Mouse (Mus musculus) cerebellum, postnatal 14 days (tissue): ENCODE data around the gene Osbpl3.

ENCODE experiments used
- DNase-seq, 2 experiments: peaks; one replicate each; pipeline ENCODE4 v3.0.0; 2021; ENCODE audit warnings: mixed read lengths in 2 of 2

Gene Osbpl3

GRCm38 (mm10) chr6:50400234-50400633 is 55.8 kb downstream of the Osbpl3 start:
- no peak for DNase-seq

GRCm38 (mm10) chr6:50399427-50400195 is 56.4 kb downstream of the Osbpl3 start:
- DNase-seq = no peak

GRCm38 (mm10) chr6:50398324-50398723 is 57.7 kb downstream of the Osbpl3 start:
- DNase-seq = no peak

- DNase-seq = no peak
These were observed 58.9 kb downstream of the Osbpl3 start for GRCm38 (mm10) chr6:50397116-50397515.

- peak; percentile 55 to 67 for DNase-seq
These were observed 60.2 kb downstream of the Osbpl3 start for GRCm38 (mm10) chr6:50395641-50396312.

GRCm38 (mm10) chr6:50394432-50394831 is 61.6 kb downstream of the Osbpl3 start:
- no peak for DNase-seq

GRCm38 (mm10) chr6:50393960-50394359 is 62.0 kb downstream of the Osbpl3 start:
- DNase-seq = no peak

- DNase-seq = no peak
These were observed 64.0 kb downstream of the Osbpl3 start for GRCm38 (mm10) chr6:50391951-50392350.

GRCm38 (mm10) chr6:50390313-50390712 is 65.7 kb downstream of the Osbpl3 start:
- DNase-seq = no peak

- DNase-seq = no peak
These were observed 68.4 kb downstream of the Osbpl3 start for GRCm38 (mm10) chr6:50387629-50388028.

- DNase-seq = no peak
These were observed 69.5 kb downstream of the Osbpl3 start for GRCm38 (mm10) chr6:50386497-50386896.

GRCm38 (mm10) chr6:50385451-50386013 is 70.5 kb downstream of the Osbpl3 start:
- DNase-seq = no peak

GRCm38 (mm10) chr6:50382711-50383110 is 73.3 kb downstream of the Osbpl3 start:
- no peak for DNase-seq

- no peak for DNase-seq
These were observed 73.8 kb downstream of the Osbpl3 start for GRCm38 (mm10) chr6:50382196-50382595.

GRCm38 (mm10) chr6:50381504-50382091 is 74.4 kb downstream of the Osbpl3 start:
- no peak for DNase-seq

- DNase-seq = no peak
These were observed 76.3 kb downstream of the Osbpl3 start for GRCm38 (mm10) chr6:50379740-50380139.

- DNase-seq = no peak
These were observed 76.9 kb downstream of the Osbpl3 start for GRCm38 (mm10) chr6:50379136-50379535.

GRCm38 (mm10) chr6:50377742-50378720 is 78.0 kb downstream of the Osbpl3 start:
- no peak for DNase-seq

GRCm38 (mm10) chr6:50376684-50377083 is 79.3 kb downstream of the Osbpl3 start:
- no peak for DNase-seq

- no peak for DNase-seq
These were observed 83.2 kb downstream of the Osbpl3 start for GRCm38 (mm10) chr6:50372516-50373424.

GRCm38 (mm10) chr6:50371501-50372086 is 84.4 kb downstream of the Osbpl3 start:
- no peak for DNase-seq
